Mouse (Mus musculus) urinary bladder, postnatal 10 days (tissue): ENCODE measurements around the gene Comp.
A peak's percentile ranks its signal among the peaks of the same experiment; 100 is the strongest.

Experiments used
- DNase-seq: peaks from one replicate; pipeline ENCODE4 v3.0.0; 2022; ENCODE audit warnings: low spot score

Gene Comp

DNA sequence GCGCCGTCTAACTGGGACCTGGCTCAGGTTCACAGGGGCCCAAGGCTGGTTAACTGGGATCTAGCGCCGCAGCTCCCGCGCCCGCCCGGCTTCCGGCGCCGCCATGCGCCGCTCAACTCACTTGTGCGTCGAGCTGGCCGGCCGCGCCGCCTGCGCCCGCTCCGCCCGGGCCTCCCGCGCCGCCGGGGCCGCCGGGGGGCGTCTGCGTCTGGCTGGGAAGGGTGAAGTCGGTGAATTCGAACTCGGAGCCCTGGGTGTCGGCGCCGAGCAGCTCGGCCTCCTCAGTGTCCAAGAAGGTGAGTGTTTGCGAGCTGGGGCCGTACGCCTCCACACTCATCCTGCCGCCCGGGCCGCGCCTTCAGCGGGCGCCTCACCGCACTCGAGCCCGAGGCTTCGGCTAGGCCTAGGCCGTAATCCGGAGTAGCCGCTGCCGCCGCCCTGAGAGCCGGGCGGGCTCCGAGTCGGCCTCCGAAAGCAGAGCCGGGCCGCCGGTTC is 20.7 kb upstream of the Comp start:
- DNase-seq: no peak

DNA sequence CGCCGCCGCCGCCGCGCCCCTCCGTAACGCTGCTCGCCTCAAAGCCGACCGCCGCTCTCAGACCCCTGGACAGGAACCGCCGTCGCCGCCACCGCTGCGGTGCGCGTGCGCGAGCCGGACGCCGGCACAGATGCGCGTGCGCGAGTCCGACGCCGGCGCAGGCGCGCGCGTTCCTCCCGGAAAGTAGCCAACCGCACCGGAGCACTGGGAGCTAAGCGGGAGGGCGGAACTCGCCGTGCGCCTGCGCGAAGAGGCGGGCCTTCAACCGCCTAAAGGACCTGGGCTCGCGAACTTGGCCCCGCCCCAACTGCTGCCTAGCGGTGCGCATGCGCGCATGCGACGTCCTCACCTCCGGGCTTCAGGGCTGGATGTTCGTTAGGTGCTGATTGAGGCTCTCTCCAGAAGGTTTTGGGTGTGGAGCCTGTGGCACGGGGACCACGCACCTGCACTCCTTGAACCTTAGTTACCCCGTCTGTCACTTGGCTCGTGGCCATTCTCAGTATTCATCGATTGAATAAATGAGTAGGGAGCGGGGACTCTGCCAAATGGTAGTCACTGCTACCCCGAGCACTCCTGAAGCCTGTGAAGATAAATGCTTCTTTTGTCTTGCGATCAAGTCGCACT is 20.1 kb upstream of the Comp start, which contains the start of gene Upf1:
Gene Upf1, minus strand, starts transcription at position 85 of the 624 bp plus-strand sequence.
- peak; percentile 98 for DNase-seq

DNA sequence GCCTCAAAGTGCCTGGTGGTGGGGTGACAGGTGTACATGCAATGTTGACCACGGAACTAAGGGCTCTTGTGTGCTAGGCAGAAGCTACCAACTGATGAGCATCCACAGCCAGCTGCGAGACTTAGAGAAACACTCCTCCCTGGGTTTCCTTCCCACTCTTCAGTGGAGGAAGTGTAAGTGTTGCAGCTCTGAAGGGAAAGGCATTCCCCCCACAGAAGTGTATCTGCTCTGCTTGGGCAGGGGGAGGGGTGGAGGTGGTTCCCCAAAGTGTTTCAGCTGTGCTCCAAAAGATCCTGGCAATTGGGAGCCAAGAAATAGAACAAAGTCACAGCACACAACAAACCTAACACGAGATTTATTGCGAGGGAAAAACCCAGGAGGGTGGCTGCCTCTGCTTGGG is 19.4 kb upstream of the Comp start:
- no peak for DNase-seq

DNA sequence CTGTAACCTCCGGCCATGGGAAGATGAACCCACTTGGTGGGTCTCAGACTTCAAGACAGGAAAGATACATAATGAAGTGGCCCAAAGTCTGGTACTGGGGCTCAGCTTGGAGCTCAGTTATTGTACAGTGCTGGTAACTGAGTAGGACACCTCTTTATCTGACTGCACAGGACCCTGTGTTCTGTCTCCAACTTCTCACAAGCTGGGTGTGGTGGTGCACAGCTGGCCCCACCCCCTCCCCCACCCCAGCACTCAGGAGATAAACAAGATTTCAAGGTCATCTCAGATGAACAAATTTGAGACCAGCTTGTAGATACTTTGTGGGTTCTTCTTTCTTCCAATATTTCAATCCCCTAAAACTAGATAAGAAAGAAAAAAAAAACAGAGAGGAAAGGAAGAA is 17.2 kb upstream of the Comp start:
- no peak for DNase-seq

DNA sequence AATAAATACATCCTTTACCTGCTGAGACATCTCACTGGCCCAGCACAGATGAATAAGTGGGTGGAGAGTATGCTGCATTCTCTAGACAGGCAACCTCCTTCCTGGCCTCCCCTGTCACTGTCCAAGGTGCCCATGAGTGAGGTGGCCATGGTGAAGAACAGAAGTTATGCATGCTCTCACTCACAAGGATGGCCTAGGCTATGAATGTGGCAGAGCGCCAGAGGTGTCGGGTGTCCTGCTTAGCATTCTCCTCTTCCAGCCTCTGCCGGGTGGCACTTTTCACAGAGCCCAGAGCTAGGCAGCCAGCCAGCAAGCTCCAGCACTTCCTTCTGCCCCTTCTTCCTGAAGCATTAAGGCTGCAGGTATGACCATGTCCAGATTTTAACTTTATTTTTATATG is 13.9 kb upstream of the Comp start:
- no peak for DNase-seq

DNA sequence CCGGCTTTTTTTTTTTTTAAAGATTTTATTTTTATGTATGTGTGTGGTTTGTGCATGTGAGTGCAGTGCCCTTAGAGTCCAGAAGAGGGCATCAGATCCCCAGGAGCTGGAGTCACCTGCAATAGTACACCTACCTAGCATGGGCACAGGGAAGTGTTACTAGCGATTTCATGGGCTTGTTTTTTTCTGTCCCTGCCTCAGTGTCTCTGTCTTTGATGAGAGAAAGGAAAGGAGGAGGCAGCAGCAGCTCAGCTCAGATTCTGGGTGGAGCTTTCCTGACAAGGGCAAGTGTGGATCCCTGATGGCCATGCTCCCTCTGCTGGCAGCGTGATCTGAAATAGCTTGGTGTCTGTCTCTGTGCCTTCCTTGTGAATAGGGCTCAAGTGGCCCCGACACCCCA is 12.6 kb upstream of the Comp start:
- DNase-seq: no peak

DNA sequence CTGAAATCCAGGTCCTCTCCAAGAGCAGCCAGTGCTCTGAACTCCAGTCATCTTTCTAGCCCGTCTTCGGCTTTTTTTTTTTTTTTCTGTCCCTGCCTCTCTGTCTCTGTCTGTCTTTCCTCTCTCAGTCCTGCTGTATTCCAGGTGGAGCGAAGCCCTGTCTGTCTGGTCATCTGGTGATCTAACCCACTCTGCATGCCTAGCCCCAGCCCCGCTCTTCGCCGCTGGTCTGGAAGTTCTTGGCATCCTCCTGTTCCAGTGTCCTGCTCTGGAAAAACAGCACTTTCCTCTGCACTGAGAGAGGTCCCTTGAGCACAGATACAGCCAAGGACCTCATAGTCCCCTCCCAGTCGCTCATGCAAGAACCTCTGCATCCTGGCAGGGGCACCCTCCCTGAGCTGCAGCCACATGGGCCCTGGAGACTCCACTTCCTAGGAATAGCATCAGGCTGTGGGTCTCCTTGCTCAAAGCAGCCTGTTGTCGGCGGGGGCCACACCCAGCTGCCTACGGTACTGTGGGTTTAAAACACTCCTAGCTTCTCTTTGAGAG is 11.8 kb upstream of the Comp start:
- DNase-seq: no peak

DNA sequence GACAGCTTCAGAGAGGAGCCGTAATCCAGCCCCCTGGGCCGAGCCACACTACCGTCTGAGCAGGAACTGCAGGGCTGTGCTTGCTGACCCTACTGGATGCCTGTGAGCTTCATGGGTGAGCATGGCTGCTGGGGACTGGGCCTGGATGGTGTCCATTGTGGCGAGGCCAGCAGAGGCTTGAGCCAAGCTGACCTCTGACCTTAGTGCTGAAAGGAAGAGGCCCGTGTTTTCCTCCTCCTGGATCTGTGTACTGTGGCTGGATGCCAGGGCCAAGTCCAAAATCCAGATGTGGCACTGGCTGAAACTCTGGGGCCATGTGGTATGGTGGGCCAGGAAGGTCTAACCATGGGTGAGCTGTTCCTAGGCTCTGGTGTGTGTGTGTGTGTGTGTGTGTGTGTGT is 9.3 kb upstream of the Comp start:
- DNase-seq: no peak

DNA sequence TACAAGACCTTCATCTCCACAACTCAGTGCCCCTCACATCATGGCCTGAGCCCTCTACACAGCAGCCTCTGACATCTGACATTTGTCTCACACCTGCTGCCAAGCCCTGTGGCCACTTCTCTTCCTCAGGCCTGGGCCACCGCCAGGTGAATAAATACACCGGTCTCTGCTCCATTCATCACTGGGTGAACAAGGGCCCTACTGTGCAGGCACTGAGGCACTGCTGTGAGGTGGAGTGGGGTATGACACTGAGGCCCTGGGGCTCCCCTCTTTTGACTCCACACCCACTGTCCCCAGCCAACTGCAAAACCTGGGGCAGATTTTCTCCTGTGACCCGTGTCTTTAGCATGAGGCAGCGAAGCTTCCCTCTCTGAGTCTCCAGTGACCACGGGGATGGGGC is 6.8 kb upstream of the Comp start:
- DNase-seq: no peak

DNA sequence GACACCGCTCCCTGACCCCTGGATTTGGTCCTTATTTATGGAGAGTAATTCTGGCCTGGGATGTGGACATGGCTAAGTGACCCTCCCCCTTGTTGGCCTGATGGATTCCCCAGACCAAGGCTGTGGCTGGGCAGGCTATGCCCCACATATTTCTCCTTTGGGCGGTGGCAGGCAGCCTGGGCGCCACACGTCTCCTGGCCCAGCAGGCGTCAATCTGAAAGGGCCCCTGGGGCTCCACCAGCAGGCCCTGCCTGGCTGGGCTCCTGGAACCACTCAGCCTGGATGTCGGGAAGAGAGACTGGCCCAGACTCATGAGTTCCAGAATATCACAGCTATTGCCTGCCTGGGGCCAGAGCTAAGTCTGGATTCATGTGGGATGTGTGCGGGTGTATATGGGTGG is 2.9 kb upstream of the Comp start:
- no peak for DNase-seq

DNA sequence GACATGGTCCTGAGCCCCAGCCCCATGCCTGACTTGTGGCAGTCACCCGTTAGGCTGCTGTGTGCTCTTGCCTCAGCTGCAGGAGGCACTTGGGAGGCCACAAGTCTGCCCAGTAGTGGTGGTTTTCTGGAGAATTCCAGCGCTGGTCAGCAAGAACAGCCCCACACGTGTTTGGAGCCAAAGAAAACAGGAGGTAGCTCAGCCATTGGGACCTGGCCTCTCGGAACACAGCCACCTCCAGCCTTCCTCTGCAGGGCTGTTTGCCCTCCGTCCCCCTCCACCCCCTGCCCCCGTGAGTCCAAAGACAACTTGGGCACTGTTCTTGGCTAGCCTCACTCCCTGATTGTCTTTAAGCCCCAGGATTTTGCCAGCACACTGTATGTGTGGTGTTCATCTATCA is 1.4 kb upstream of the Comp start:
- DNase-seq: no peak

DNA sequence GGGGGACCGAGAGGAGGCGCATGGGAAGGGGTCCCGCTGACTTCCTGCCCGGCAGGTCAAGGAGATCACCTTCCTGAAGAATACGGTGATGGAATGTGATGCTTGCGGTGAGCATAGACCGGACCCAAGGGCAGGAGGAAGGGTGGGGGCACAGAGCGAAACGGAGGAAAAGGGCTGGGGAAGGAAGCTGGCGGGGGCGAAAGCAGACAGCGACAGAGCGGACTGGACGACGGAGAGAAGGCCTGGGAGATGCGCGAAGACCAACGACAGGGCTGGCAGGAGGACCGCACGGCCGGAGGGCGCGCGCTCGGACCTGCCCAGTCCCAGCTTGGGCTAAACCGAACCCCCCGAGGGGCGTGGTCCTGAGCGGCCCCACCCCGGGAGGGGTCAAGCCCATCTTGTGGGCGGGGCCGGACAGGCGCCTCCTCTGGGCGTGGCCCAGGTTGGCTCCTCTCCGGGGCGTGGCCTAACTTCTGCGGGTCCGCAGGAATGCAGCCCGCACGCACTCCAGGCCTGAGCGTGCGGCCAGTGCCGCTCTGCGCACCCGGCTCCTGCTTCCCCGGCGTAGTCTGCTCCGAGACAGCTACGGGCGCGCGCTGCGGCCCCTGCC is 1.1 kb downstream of the Comp start:
- DNase-seq: no peak

DNA sequence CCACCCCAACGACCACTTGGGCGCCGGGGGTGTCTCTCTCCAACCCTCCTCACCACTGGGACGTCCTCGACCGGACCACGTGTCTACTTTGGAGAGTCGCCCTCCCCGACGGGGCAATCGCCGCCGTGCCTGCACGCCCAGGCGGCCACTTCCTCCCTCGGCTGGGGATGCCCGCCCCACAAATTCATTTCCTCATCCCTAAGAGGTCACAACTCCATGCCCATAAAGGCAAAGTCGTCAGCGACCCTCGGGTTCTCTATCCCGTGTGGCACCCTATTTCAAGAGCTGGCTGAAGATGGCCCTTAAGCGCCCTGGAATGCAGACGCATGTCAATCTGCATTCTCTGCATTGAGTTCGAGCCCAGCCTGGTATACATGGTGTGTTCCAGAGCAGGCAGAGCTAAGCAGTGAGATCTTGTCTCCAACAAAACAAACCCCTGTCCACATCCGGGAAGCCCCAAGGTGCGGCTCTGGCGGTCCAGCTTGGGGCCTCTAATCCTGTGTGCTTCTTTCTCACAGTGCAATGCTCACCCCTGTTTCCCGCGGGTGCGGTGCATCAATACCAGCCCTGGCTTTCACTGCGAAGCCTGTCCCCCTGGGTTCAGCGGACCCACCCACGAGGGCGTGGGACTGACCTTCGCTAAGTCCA is 2.0 kb downstream of the Comp start:
- DNase-seq: no peak

DNA sequence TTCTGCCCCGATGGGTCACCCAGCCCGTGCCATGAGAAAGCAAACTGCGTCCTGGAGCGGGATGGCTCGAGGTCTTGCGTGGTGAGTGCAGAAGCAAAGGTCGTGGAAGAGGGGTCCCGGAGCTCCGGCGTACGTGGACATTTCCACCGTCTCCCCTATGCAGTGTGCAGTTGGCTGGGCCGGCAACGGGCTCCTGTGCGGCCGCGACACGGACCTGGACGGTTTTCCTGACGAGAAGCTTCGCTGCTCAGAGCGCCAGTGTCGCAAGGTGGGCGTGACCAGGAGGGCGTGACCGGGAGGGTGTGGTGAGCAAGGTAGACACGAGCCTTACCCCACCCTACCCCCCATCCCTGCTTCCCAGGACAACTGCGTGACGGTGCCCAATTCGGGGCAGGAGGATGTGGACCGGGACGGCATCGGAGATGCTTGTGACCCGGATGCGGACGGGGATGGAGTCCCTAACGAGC is 3.0 kb downstream of the Comp start:
- DNase-seq: no peak

DNA sequence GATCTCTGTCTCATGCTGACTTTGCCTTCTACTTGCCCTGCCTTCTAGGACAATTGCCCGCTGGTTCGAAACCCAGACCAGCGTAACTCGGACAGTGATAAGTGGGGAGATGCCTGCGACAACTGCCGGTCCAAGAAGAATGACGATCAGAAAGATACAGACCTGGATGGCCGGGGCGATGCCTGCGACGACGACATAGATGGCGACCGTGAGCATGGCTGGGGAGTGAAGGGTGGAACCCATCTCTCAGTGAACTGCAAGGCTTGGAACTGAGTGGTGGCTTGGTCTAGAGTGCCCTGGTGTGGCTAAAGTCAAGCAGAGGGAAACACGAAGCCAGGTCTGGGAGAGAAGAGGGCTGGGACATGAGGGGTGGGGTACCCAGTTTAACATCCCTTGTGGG is 3.7 kb downstream of the Comp start:
- DNase-seq: no peak

DNA sequence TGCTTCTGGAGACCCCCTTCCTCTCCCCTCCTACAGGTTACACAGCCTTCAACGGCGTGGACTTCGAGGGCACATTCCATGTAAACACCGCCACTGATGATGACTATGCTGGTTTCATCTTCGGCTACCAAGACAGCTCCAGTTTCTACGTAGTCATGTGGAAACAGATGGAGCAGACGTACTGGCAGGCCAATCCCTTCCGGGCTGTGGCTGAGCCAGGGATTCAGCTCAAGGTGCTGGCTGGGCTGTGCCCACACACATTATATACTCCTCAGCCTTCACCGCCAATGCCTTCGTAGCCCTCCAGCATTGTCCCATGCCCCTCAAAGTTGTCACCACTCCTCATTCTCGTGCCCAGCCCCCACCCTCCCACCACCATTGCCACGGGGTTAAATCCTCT is 6.7 kb downstream of the Comp start:
- no peak for DNase-seq

DNA sequence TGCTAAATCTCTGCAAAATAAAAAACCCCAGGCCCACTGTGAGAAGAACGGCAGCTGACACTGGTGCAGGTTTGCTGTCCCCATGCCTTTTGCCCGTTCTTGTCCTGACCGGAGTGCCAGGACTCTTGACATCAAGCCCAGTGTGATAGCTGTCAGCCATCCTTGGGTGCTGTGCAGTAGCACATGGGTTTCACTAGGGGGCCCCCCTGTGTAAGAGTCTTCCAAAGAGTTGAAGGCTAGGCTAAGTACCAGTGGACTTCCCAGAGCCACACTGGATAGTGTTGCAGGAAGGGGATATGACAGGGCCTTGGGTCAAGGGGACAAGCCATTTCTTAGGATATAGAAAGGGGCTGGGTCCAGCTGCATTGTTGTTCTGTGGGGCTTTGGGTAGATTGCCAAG is 9.9 kb downstream of the Comp start:
- no peak for DNase-seq

DNA sequence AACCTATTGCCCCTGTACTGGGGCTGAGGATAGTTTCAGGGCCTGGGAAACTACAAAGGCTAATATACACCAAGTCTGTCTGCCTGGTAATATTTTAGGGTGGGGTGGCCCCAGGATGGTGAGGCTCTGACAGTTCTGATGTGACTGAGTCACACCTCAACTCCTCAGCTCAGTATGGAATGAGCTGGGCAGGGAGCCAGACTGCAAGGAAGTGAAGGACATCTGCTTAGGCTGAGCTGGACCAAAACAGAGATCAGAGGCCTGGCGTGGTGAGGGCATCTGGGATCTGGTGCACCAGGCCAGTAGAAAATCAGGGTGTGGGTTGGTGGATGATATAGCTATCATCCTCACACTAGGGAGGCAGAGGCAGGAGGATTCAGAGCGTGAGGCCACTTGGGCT is 16.3 kb downstream of the Comp start:
- no peak for DNase-seq

DNA sequence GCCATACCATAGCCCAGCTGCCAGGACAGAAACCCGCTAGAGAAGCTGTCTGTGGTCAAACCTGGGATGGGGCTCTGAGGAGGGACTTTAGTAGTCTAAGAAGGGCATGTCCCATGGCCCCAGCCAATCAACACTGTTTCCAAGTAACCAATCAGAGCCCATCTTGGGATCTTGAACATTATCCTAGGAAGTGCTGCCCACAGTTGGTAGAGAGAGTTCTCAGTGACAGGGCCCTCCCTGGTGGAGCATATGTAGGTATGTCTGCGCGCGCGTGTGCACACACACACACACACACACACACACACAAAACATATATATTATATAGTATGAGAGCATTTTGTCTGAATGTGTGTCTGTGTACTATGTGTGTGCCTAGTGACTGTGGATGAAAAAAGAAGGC is 19.7 kb downstream of the Comp start:
- no peak for DNase-seq

DNA sequence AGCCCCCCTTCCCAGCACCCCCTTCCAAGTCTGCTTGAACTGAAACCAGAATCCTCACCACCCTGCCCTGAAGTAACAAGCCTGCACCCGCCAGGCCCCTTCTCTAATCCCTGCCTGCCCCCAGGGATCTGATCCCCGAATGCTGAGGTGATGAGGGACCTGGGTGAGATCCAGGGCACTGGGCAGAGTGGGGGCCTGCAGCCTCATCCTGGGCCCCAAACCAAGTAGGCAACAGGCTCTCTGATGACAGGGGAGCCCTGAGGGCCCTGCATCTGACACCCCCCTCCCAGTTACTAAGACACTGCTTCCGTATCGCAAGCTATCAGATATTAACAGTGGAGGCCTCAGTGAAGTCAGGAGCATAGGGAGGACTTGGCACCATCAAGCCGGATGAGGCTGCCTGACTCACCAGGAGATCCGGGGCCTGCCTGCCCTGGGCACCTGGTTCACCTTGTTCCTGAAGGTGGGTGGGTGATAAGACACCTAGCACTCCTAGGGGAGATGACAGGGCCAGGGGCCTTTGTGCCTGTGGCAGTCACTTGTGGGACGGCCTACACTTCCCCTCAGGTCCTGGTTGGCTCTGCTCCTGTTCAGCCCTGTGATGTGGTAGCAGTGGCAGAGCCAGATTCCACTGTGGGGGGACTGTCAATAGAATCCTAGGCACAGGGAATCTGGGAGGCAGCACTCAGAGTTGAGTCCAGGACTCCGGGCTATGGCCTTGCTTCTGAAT is 21.1 kb downstream of the Comp start:
- no peak for DNase-seq

DNA sequence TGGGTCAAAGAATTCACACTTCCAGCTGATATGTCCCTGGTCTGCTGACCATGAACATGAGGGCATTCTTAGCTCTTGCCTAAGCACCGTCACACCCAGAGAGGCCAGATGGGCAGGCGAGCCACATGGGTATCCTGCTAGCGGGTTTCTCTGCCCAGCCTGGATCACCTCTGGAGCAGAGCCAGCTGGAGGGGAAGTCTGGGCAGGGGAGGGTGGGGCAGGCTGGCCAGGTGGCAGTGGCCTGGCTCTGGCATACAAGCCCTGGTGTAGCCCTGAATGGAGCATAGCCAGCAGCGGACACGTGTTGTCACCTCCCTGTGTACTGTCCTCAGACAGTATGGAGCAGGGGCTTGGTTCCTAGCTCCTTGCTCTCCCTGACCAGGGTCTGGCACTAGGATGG is 22.3 kb downstream of the Comp start:
- no peak for DNase-seq

DNA sequence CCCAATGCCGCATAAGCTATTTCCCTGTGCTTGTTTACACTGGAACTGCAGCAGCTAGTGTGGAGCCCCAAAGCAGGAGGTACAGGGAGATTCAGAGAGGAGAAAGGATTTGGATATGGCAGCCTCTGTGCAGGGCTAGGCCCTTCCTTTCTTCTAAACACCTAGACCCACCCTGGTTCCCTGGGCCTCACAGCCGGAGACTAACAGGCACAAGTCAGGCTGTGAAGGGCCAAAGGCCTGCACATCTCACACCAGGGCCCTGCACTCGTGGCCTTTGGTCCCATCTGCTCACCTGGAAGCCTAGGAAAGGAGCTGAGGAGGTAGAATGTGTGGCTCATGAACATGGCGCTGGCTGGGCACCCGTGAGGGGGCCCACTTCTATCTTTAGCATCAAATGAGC is 22.8 kb downstream of the Comp start:
- DNase-seq: no peak
